Mouse (Mus musculus): ENCODE results near the gene Ifitm1. TPM values are rescaled to one million over a fixed set of nuclear protein-coding genes. Genes with fewer than 3 reads are reported as not detected.
"Not testable (repeated sequence)": the region's sequence is repeated elsewhere in the genome, so short reads cannot be mapped to it uniquely, and the experiment has no call there.

The Ifitm1 gene
- polyA plus RNA-seq, 1 experiment from 2014 or later: 72.4 TPM

- no peak for ATAC-seq (ENCODE audit: low FRiP score, low TSS enrichment)
- Histone ChIP-seq H3K27ac (ENCODE audit: low read length) (peak overlapping the region; percentile 82; the same call in 1 of the 2 replicates), H3K36me3 (ENCODE audit: insufficient read depth, low read length) (no peaks in the 10 kb centered on the region), H3K27me3 (ENCODE audit: insufficient read depth, low read length) (no peaks in the 10 kb centered on the region), H3K9ac (replicated peaks; ENCODE audit: low read length) (no peak overlapping the region), H3K9me3 (ENCODE audit: low read length) (no peaks in the 10 kb centered on the region), H3K4me3 (ENCODE audit: low read length) (no peak overlapping the region), H3K4me2 (replicated peaks; ENCODE audit: low read depth, low read length) (no peak overlapping the region), H3K4me1 (ENCODE audit: insufficient read depth, low read length) (peaks cover 46% of the 10 kb centered on the region)
- 47% methylated on average over 7 of the region's 7 CpGs for WGBS
These were observed 3.9 kb downstream of the Ifitm1 start for GRCm38 (mm10) chr7:140970931-140971330.

- no peak overlapping the region for H3K4me3 ChIP-seq (ENCODE audit: low read length)
- H3K36me3 ChIP-seq (ENCODE audit: insufficient read depth, low read length): no peaks in the 10 kb centered on the region
- ATAC-seq (ENCODE audit: low FRiP score, low TSS enrichment): peak; percentile 29; the same call in 1 of the 2 replicates
- H3K27me3 ChIP-seq (ENCODE audit: insufficient read depth, low read length): no peaks in the 10 kb centered on the region
- no peak overlapping the region for H3K9ac ChIP-seq (replicated peaks; ENCODE audit: low read length)
- peak overlapping the region; percentile 82 for H3K27ac ChIP-seq (ENCODE audit: low read length)
- H3K9me3 ChIP-seq (ENCODE audit: low read length): no peaks in the 10 kb centered on the region
- 58% methylated on average over 8 of the region's 8 CpGs for WGBS
- H3K4me1 ChIP-seq (ENCODE audit: insufficient read depth, low read length): peaks cover 46% of the 10 kb centered on the region
- H3K4me2 ChIP-seq (replicated peaks; ENCODE audit: low read depth, low read length): no peak overlapping the region
These were observed 4.6 kb downstream of the Ifitm1 start for GRCm38 (mm10) chr7:140971479-140972171.

- ATAC-seq (ENCODE audit: low FRiP score, low TSS enrichment): no peak
- Histone ChIP-seq H3K27me3 (ENCODE audit: insufficient read depth, low read length) (no peaks in the 10 kb centered on the region), H3K9ac (replicated peaks; ENCODE audit: low read length) (no peak overlapping the region), H3K4me3 (ENCODE audit: low read length) (no peak overlapping the region), H3K9me3 (ENCODE audit: low read length) (no peaks in the 10 kb centered on the region), H3K36me3 (ENCODE audit: insufficient read depth, low read length) (no peaks in the 10 kb centered on the region), H3K27ac (ENCODE audit: low read length) (peak overlapping the region; percentile 35; the same call in 1 of the 2 replicates), H3K4me2 (replicated peaks; ENCODE audit: low read depth, low read length) (no peak overlapping the region), H3K4me1 (ENCODE audit: insufficient read depth, low read length) (peaks cover 34% of the 10 kb centered on the region)
- 32% methylated on average over 14 of the region's 14 CpGs for WGBS
These were observed 6.6 kb downstream of the Ifitm1 start for GRCm38 (mm10) chr7:140973396-140974165.

GRCm38 (mm10) chr7:140974940-140975339, 7.9 kb downstream of the Ifitm1 start:
- Histone ChIP-seq H3K4me2 (replicated peaks; ENCODE audit: low read depth, low read length) (no peak overlapping the region), H3K4me3 (ENCODE audit: low read length) (no peak overlapping the region), H3K36me3 (ENCODE audit: insufficient read depth, low read length) (no peaks in the 10 kb centered on the region), H3K27ac (ENCODE audit: low read length) (no peak overlapping the region), H3K9me3 (ENCODE audit: low read length) (no peaks in the 10 kb centered on the region), H3K9ac (replicated peaks; ENCODE audit: low read length) (no peak overlapping the region), H3K4me1 (ENCODE audit: insufficient read depth, low read length) (peaks cover 21% of the 10 kb centered on the region), H3K27me3 (ENCODE audit: insufficient read depth, low read length) (no peaks in the 10 kb centered on the region)
- WGBS: 21% methylated on average over 9 of the region's 9 CpGs
- no peak for ATAC-seq (ENCODE audit: low FRiP score, low TSS enrichment)

GRCm38 (mm10) chr7:140975465-140975864, 8.4 kb downstream of the Ifitm1 start:
- WGBS: 44% methylated on average over 3 of the region's 3 CpGs
- no peak overlapping the region for H3K27ac ChIP-seq (ENCODE audit: low read length)
- H3K4me1 ChIP-seq (ENCODE audit: insufficient read depth, low read length): peaks cover 21% of the 10 kb centered on the region
- no peak overlapping the region for H3K4me2 ChIP-seq (replicated peaks; ENCODE audit: low read depth, low read length)
- no peak for ATAC-seq (ENCODE audit: low FRiP score, low TSS enrichment)
- no peak overlapping the region for H3K9ac ChIP-seq (replicated peaks; ENCODE audit: low read length)
- H3K36me3 ChIP-seq (ENCODE audit: insufficient read depth, low read length): no peaks in the 10 kb centered on the region
- H3K4me3 ChIP-seq (ENCODE audit: low read length): no peak overlapping the region
- H3K9me3 ChIP-seq (ENCODE audit: low read length): no peaks in the 10 kb centered on the region
- no peaks in the 10 kb centered on the region for H3K27me3 ChIP-seq (ENCODE audit: insufficient read depth, low read length)

- peaks cover 13% of the 10 kb centered on the region; the same call in 1 of the 2 replicates for H3K4me1 ChIP-seq (ENCODE audit: insufficient read depth, low read length)
- ATAC-seq (ENCODE audit: low FRiP score, low TSS enrichment); H3K4me2 ChIP-seq (replicated peaks; ENCODE audit: low read depth, low read length); H3K27ac ChIP-seq (ENCODE audit: low read length); H3K9ac ChIP-seq (replicated peaks; ENCODE audit: low read length); H3K9me3 ChIP-seq (ENCODE audit: low read length); H3K27me3 ChIP-seq (ENCODE audit: insufficient read depth, low read length); H3K4me3 ChIP-seq (ENCODE audit: low read length); H3K36me3 ChIP-seq (ENCODE audit: insufficient read depth, low read length): not testable (repeated sequence)
- 91% methylated on average over 9 of the region's 9 CpGs for WGBS
These were observed 9.7 kb downstream of the Ifitm1 start for GRCm38 (mm10) chr7:140976720-140977119.

GRCm38 (mm10) chr7:140981704-140982103, 14.7 kb downstream of the Ifitm1 start:
- Histone ChIP-seq H3K9me3 (ENCODE audit: low read length) (0 out of 2 replicates have a peak, but pooled peaks cover 3% of the 10 kb centered on the region), H3K4me3 (ENCODE audit: low read length) (no peak overlapping the region), H3K4me2 (replicated peaks; ENCODE audit: low read depth, low read length) (no peak overlapping the region), H3K4me1 (ENCODE audit: insufficient read depth, low read length) (no peaks in the 10 kb centered on the region), H3K9ac (replicated peaks; ENCODE audit: low read length) (no peak overlapping the region), H3K27ac (ENCODE audit: low read length) (no peak overlapping the region), H3K27me3 (ENCODE audit: insufficient read depth, low read length) (no peaks in the 10 kb centered on the region), H3K36me3 (ENCODE audit: insufficient read depth, low read length) (no peaks in the 10 kb centered on the region)
- no peak for ATAC-seq (ENCODE audit: low FRiP score, low TSS enrichment)
- 89% methylated on average over 8 of the region's 8 CpGs for WGBS

GRCm38 (mm10) chr7:140982971-140983370, 15.9 kb downstream of the Ifitm1 start:
- H3K27ac ChIP-seq (ENCODE audit: low read length): no peak overlapping the region
- H3K4me3 ChIP-seq (ENCODE audit: low read length): no peak overlapping the region
- no peaks in the 10 kb centered on the region for H3K4me1 ChIP-seq (ENCODE audit: insufficient read depth, low read length)
- no peaks in the 10 kb centered on the region for H3K36me3 ChIP-seq (ENCODE audit: insufficient read depth, low read length)
- 0 out of 2 replicates have a peak, but pooled peaks cover 3% of the 10 kb centered on the region for H3K9me3 ChIP-seq (ENCODE audit: low read length)
- no peak overlapping the region for H3K9ac ChIP-seq (replicated peaks; ENCODE audit: low read length)
- no peaks in the 10 kb centered on the region for H3K27me3 ChIP-seq (ENCODE audit: insufficient read depth, low read length)
- H3K4me2 ChIP-seq (replicated peaks; ENCODE audit: low read depth, low read length): no peak overlapping the region
- ATAC-seq (ENCODE audit: low FRiP score, low TSS enrichment): no peak
- 88% methylated on average over 7 of the region's 7 CpGs for WGBS

DNA sequence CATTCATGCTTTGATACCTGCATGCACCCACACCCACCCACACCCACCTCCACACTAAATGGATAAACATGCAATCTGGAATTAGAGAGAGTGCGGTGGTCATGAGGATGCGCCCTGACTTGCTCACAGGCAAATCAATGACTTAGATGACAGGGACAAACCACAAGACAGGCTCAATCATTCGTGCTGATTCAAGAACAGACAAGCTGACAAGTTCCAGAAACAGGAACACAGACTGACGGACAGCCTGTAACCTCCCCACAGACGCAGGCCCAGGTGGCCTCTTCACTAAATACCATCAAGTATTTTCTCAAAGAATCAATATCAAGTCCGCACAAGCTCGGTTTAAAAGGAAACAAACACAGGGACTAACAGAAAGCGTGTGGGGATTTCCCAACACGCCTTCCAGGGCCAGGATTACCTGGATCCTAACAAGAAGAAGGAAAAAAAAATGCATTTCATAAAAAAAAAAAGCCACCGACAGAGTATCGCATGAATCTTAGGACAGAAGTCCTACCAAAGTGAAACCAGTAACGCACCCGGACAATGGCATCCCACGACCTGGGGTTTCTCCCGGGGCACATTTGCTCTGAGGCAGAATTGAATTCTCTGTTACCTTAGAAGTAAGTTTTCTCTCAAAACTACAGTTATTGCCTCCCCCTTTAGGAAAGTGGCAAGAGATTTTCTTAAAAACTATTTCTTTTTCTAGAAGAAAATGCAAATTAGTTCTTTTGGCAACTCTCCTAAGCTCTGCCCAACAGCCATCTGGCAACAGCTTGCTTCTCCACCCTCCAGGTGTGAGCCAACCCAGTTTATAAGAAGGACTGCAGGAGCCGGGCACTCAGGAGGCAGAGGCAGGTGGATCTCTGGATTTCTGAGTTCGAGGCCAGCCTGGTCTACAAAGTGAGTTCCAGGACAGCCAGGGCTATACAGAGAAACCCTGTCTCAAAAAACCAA, 20.4 kb downstream of the Ifitm1 start:
- Histone ChIP-seq H3K27ac (ENCODE audit: low read length) (no peak overlapping the region), H3K4me2 (replicated peaks; ENCODE audit: low read depth, low read length) (no peak overlapping the region), H3K27me3 (ENCODE audit: insufficient read depth, low read length) (no peaks in the 10 kb centered on the region), H3K9ac (replicated peaks; ENCODE audit: low read length) (no peak overlapping the region), H3K36me3 (ENCODE audit: insufficient read depth, low read length) (no peaks in the 10 kb centered on the region), H3K4me3 (ENCODE audit: low read length) (no peak overlapping the region), H3K9me3 (ENCODE audit: low read length) (0 out of 2 replicates have a peak, but pooled peaks cover 3% of the 10 kb centered on the region), H3K4me1 (ENCODE audit: insufficient read depth, low read length) (no peaks in the 10 kb centered on the region)
- WGBS: 88% methylated on average over 17 of the region's 17 CpGs
- ATAC-seq (ENCODE audit: low FRiP score, low TSS enrichment): no peak
